Mouse (Mus musculus): ENCODE results near the gene Gstm2. TPM values are rescaled to one million over a fixed set of nuclear protein-coding genes. Genes with fewer than 3 reads are reported as not detected.
A peak's percentile ranks its signal among the peaks of the same experiment; 100 is the strongest.

Gstm2 gene
- polyA plus RNA-seq, 1 experiment: 153 TPM

DNA sequence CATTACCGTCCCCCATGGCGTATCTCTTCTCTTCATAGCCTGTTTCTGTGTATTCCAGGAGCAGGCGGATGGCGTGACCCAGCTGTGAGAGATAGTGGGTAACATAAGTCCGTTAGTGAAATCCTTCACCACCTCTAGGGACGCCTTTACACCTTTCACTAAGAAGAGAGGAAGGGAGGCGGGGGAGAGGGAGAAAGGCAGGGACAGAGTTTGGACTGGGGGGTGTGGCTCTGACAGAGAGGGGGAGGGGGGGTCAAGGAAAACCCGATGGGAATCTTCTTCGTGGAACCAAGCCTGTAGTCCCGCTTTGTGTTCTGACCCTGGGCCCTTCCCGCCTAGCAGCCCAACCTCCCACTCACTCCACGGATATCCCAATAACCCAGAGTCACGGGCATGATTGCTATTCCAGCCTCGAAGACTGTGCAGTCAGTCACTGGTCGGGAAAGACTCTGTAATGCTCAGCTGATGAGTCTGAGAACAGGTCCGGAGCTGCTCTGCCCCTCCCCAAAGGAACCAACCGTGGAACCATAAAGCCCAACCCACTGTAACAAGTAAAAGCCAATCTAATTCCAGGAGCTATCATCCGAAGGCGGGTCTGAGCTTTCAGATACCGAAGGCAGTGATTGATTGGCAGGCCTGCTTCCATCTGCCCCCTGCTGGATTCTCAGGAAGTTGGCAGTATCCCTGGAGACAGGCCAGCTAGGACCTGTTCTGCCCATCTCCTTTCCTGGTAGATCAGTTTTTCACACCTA, 42.8 kb downstream of the Gstm2 start, which contains the start of gene Gstm6:
Gene Gstm6, minus strand, starts transcription at position 511 of the 752 bp plus-strand sequence.
- DNase-seq (ENCODE audit: low spot score): no peak

DNA sequence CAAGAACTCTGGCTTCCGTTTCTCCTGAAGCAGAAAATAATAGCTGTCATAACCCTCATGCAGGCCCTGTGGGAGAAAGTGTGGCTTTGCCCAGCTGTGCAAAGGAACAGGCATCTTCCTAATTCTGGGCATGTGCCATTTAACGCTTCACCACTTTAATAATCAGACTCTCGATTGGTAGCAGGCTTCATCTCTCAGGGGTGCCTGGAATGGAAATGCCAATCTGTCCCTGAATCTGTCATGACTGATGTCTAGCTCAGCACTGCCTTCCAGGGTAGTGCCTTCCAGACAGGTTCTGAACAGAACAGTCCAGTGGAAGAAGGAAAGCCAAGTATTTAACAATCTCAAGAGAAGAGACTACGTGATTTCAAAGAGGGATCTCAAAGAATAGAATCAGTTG, 45.0 kb downstream of the Gstm2 start:
- no peak for DNase-seq (ENCODE audit: low spot score)

- no peak for DNase-seq (ENCODE audit: low spot score)
These were observed 45.7 kb downstream of the Gstm2 start for GRCm38 (mm10) chr3:107940524-107940923.

- DNase-seq (ENCODE audit: low spot score): no peak
These were observed 46.4 kb downstream of the Gstm2 start for GRCm38 (mm10) chr3:107939830-107940229.

DNA sequence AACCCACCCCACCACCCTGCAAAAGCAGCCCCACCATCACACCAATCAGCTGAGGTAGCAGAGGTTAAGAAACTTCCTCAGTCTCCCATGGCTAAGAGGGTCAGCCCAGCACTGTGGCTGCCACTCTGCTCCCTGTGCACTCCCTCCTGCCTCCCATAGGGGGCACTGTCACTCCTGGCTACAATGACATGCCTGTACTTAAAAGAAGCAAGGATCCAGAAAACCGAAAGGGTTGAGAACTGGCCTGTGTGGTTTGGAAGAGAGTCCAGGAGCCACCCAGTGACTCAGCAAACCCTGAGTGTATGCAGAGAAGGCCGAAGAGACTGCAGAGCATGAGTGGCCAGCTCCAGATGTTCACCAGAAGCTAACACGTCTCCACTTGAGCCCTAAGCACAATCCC, 46.9 kb downstream of the Gstm2 start:
- DNase-seq (ENCODE audit: low spot score): peak; percentile 54

- DNase-seq (ENCODE audit: low spot score): no peak
These were observed 50.4 kb downstream of the Gstm2 start for GRCm38 (mm10) chr3:107935888-107936287.

GRCm38 (mm10) chr3:107935268-107935667, 51.0 kb downstream of the Gstm2 start:
- DNase-seq (ENCODE audit: low spot score): no peak

GRCm38 (mm10) chr3:107932128-107932527, 54.1 kb downstream of the Gstm2 start:
- DNase-seq (ENCODE audit: low spot score): no peak

Other genes starting within 250 kb of the Gstm2 start
- gene Csf1, start 226.0 kb downstream of the Gstm2 start, polyA plus RNA-seq (2012; rRNA removed): 33.2 and 34.9 TPM in 2 replicates
- gene Eps8l3, start 109.2 kb downstream of the Gstm2 start, polyA plus RNA-seq (2012; rRNA removed): not detected in 2 replicates
- gene Gstm5, start 90.6 kb downstream of the Gstm2 start, polyA plus RNA-seq (2012; rRNA removed): 59.8 and 62.7 TPM in 2 replicates
- 2.7 and 5.1 TPM in 2 replicates for gene Gstm7, start 54.6 kb downstream of the Gstm2 start, polyA plus RNA-seq (2012; rRNA removed)
- 2.1 and 2.3 TPM in 2 replicates for gene Gstm6, start 42.7 kb downstream of the Gstm2 start, polyA plus RNA-seq (2012; rRNA removed)
- gene Gstm3, start 17.2 kb downstream of the Gstm2 start, polyA plus RNA-seq (2012; rRNA removed): 0.45 and 0.75 TPM in 2 replicates
- gene Gstm1, start 31.5 kb upstream of the Gstm2 start, polyA plus RNA-seq (2012; rRNA removed): 9,762 and 10,289 TPM in 2 replicates
- 128 and 151 TPM in 2 replicates for gene Gstm4, start 58.4 kb upstream of the Gstm2 start, polyA plus RNA-seq (2012; rRNA removed)
- 33.5 and 37.8 TPM in 2 replicates for gene Ampd2, start 100.2 kb upstream of the Gstm2 start, polyA plus RNA-seq (2012; rRNA removed)
- gene Gnat2, start 106.3 kb upstream of the Gstm2 start, polyA plus RNA-seq (2012; rRNA removed): 0.39 and 0.57 TPM in 2 replicates
- gene Gnai3, start 159.7 kb upstream of the Gstm2 start, polyA plus RNA-seq (2012; rRNA removed): 70.4 and 75.8 TPM in 2 replicates
- 0.01 TPM in 1 of 2 replicates, not detected in the other for gene Gpr61, start 168.4 kb upstream of the Gstm2 start, polyA plus RNA-seq (2012; rRNA removed)
- gene Amigo1, start 199.9 kb upstream of the Gstm2 start, polyA plus RNA-seq (2012; rRNA removed): 9.4 and 13.1 TPM in 2 replicates
- 8.3 and 8.6 TPM in 2 replicates for gene Cyb561d1, start 214.8 kb upstream of the Gstm2 start, polyA plus RNA-seq (2012; rRNA removed)
- 7.1 and 8.5 TPM in 2 replicates for gene Atxn7l2, start 224.5 kb upstream of the Gstm2 start, polyA plus RNA-seq (2012; rRNA removed)
- gene Sypl2, start 240.2 kb upstream of the Gstm2 start, polyA plus RNA-seq (2012; rRNA removed): 0.56 and 0.96 TPM in 2 replicates

Measured in urinary bladder, adult 2 months (tissue).